Mouse (Mus musculus) neural tube, embryonic 11.5 days (tissue): Measurements from ENCODE around the gene Ginm1. TPM values are rescaled to one million over a fixed set of nuclear protein-coding genes. Genes with fewer than 3 reads are reported as not detected.

ENCODE experiments used
- microRNA-seq: library from miRNA; unstranded; fragments of <30 nt; microRNA quantifications from one replicate; pipeline ENCODE4, GENCODE M21; 2016
- polyA plus RNA-seq: library from polyadenylated mRNA; unstranded; fragments of >200 nt; fragmentation: Nextera tagmentation; extraction: Ambion mirVana; gene quantifications from 2 replicates; pipeline ENCODE4 v1.2.1, GENCODE M21; 2014

Ginm1 gene
- polyA plus RNA-seq, 1 experiment from 2014 or later = 50.7 TPM

Small RNA genes lying within 50 kb of the gene (microRNA-seq; reads per million reads assigned to microRNA genes)
- 1.6 reads per million for gene Mir5104

Other genes starting within 250 kb of the Ginm1 start
- 9.6 and 11.5 TPM in 2 replicates for gene Lrp11, start 203.0 kb downstream of the Ginm1 start, polyA plus RNA-seq
- gene Nup43, start 125.3 kb downstream of the Ginm1 start, polyA plus RNA-seq = 57.3 and 66.2 TPM in 2 replicates
- 145 TPM in 2 replicates for gene Pcmt1, start 111.7 kb downstream of the Ginm1 start, polyA plus RNA-seq
- gene Lats1, start 111.6 kb downstream of the Ginm1 start, polyA plus RNA-seq = 14.2 and 16.8 TPM in 2 replicates
- 67.3 and 68.2 TPM in 2 replicates for gene Katna1, start 66.8 kb downstream of the Ginm1 start, polyA plus RNA-seq
- gene Ppil4, start 67 bp upstream of the Ginm1 start, polyA plus RNA-seq = 48.5 and 51.6 TPM in 2 replicates
- 0.12 and 0.19 TPM in 2 replicates for gene Zc3h12d, start 39.6 kb upstream of the Ginm1 start, polyA plus RNA-seq
- 23.9 and 25.6 TPM in 2 replicates for gene Tab2, start 163.4 kb upstream of the Ginm1 start, polyA plus RNA-seq